Mouse (Mus musculus) MEL (cell line): ENCODE measurements around the gene Cdkl3. TPM values are rescaled to one million over a fixed set of nuclear protein-coding genes. Genes with fewer than 3 reads are reported as not detected.

Experiments used
- DNase-seq: peaks from one replicate; pipeline ENCODE4 v3.0.0; 2011; ENCODE audit warnings: low read depth, low spot score
- H3K27ac ChIP-seq: 2 replicates; pipeline ENCODE4 v1.5.1; 2012; ENCODE audit warnings: low read depth, mild to moderate bottlenecking, control low read depth, low read length, moderate library complexity; ENCODE audit not compliant: control insufficient read depth
- H3K27me3 ChIP-seq, 2 experiments: fragments of 150-350 bp in 1 of 2; sonication (generic) in 1 of 2; 2 replicates each; pipeline ENCODE4 v1.6.1; 2012; ENCODE audit warnings: low read length in 2 of 2, mild to moderate bottlenecking in 2 of 2, improper control_type of control experiment in 1 of 2, moderate library complexity in 1 of 2; ENCODE audit not compliant: insufficient read depth in 2 of 2, control insufficient read depth in 1 of 2
- H3K36me3 ChIP-seq, 2 experiments: 2 replicates each; pipeline ENCODE4 v1.6.1; 2012 to 2014; ENCODE audit warnings: low read length in 2 of 2, improper control_type of control experiment in 1 of 2, inconsistent platforms in 1 of 2, mild to moderate bottlenecking in 1 of 2; ENCODE audit not compliant: insufficient read depth in 2 of 2, control insufficient read depth in 1 of 2
- H3K4me1 ChIP-seq, 2 experiments: fragments of 150-350 bp in 1 of 2; sonication (generic) in 1 of 2; 2 replicates each; pipeline ENCODE4 v1.6.1; 2012; ENCODE audit warnings: low read length in 2 of 2, improper control_type of control experiment in 1 of 2, mild to moderate bottlenecking in 1 of 2; ENCODE audit not compliant: insufficient read depth in 2 of 2, control insufficient read depth in 1 of 2
- H3K4me3 ChIP-seq, 2 experiments: fragments of 150-350 bp in 1 of 2; sonication (generic) in 1 of 2; 2 replicates each; pipeline ENCODE4 v1.5.1; 2012; ENCODE audit warnings: low read depth in 2 of 2, low read length in 2 of 2, mild to moderate bottlenecking in 2 of 2, moderate library complexity in 2 of 2, control low read depth in 1 of 2, improper control_type of control experiment in 1 of 2; ENCODE audit not compliant: control insufficient read depth in 1 of 2, insufficient read depth in 1 of 2
- H3K79me2 ChIP-seq: 2 replicates; pipeline ENCODE4 v1.6.1; 2012; ENCODE audit warnings: mild to moderate bottlenecking, low read length, moderate library complexity; ENCODE audit not compliant: control insufficient read depth, poor library complexity, insufficient read depth
- H3K9ac ChIP-seq: 2 replicates; pipeline ENCODE4 v1.6.1; 2012; ENCODE audit warnings: low read depth, mild to moderate bottlenecking, control low read depth, low read length, moderate library complexity; ENCODE audit not compliant: control insufficient read depth, poor library complexity, severe bottlenecking
- H3K9me3 ChIP-seq: fragments of 150-350 bp; sonication (generic); replicated peaks from 2 replicates; pipeline ENCODE4 v1.6.1; 2012; ENCODE audit warnings: mild to moderate bottlenecking, low read length, improper control_type of control experiment, moderate library complexity; ENCODE audit not compliant: insufficient read depth
- BHLHE40 ChIP-seq: IDR thresholded peaks from 2 replicates; pipeline ENCODE4 v1.6.1; 2012; ENCODE audit warnings: low read depth, mild to moderate bottlenecking, inconsistent platforms, low read length, improper control_type of control experiment, borderline replicate concordance
- CHD2 ChIP-seq: IDR thresholded peaks from 2 replicates; pipeline ENCODE4 v1.6.1; 2011; ENCODE audit warnings: low read length, improper control_type of control experiment
- CTCF ChIP-seq, 3 experiments: IDR thresholded peaks in 2 of 3; conservative IDR thresholded peaks in 1 of 3; 2 replicates each; pipeline ENCODE4 v1.5.1; 2011 to 2012; ENCODE audit warnings: low read length in 3 of 3, low read depth in 2 of 3, mild to moderate bottlenecking in 2 of 3, improper control_type of control experiment in 1 of 3, inconsistent platforms in 1 of 3, mixed read lengths in 1 of 3, moderate library complexity in 1 of 3; ENCODE audit not compliant: control insufficient read depth in 1 of 3, insufficient read depth in 1 of 3, poor library complexity in 1 of 3, severe bottlenecking in 1 of 3
- E2F4 ChIP-seq: IDR thresholded peaks from 2 replicates; pipeline ENCODE4 v1.6.1; 2011; ENCODE audit warnings: low read depth, low read length, improper control_type of control experiment, borderline replicate concordance
- ELF1 ChIP-seq: IDR thresholded peaks from 2 replicates; pipeline ENCODE4 v1.6.1; 2014; ENCODE audit warnings: low read depth, mild to moderate bottlenecking, inconsistent platforms, low read length, improper control_type of control experiment, moderate library complexity
- EP300 ChIP-seq, 2 experiments: IDR thresholded peaks; 2 replicates each; pipeline ENCODE4 v1.6.1; 2011; ENCODE audit warnings: improper control_type of control experiment in 2 of 2, low read length in 2 of 2, low read depth in 1 of 2, mild to moderate bottlenecking in 1 of 2
- GATA1 ChIP-seq: IDR thresholded peaks from 2 replicates; pipeline ENCODE4 v1.6.1; 2011; ENCODE audit warnings: low read depth, low read length, improper control_type of control experiment
- JUND ChIP-seq: IDR thresholded peaks from 2 replicates; pipeline ENCODE4 v1.6.1; 2011; ENCODE audit warnings: low read depth, mild to moderate bottlenecking, improper control_type of control experiment, low read length
- KAT2A ChIP-seq: conservative IDR thresholded peaks from 2 replicates; pipeline ENCODE4 v1.6.1; 2012; ENCODE audit warnings: low read depth, low read length, improper control_type of control experiment, inconsistent platforms
- MAX ChIP-seq: IDR thresholded peaks from 2 replicates; pipeline ENCODE4 v1.6.1; 2011; ENCODE audit warnings: low read length, improper control_type of control experiment
- MAZ ChIP-seq: IDR thresholded peaks from 2 replicates; pipeline ENCODE4 v1.6.1; 2012; ENCODE audit warnings: low read depth, mild to moderate bottlenecking, inconsistent platforms, low read length, improper control_type of control experiment
- MXI1 ChIP-seq: IDR thresholded peaks from 2 replicates; pipeline ENCODE4 v1.6.1; 2011; ENCODE audit warnings: mild to moderate bottlenecking, low read depth, low read length, improper control_type of control experiment
- NELFE ChIP-seq: IDR thresholded peaks from 2 replicates; pipeline ENCODE4 v1.6.1; 2011; ENCODE audit warnings: low read depth, low read length, improper control_type of control experiment
- POLR2A ChIP-seq, 2 experiments: IDR thresholded peaks; 2 replicates each; pipeline ENCODE4 v1.6.1; 2011 to 2012; ENCODE audit warnings: low read length in 2 of 2, mild to moderate bottlenecking in 2 of 2, control low read depth in 1 of 2, improper control_type of control experiment in 1 of 2, low read depth in 1 of 2, moderate library complexity in 1 of 2; ENCODE audit not compliant: control insufficient read depth in 1 of 2, insufficient read depth in 1 of 2, poor library complexity in 1 of 2
- POLR2AphosphoS2 ChIP-seq: IDR thresholded peaks from 2 replicates; pipeline ENCODE4 v1.6.1; 2011; ENCODE audit warnings: low read length, improper control_type of control experiment
- POLR2AphosphoS5 ChIP-seq: IDR thresholded peaks from 2 replicates; pipeline ENCODE4 v1.6.1; 2012; ENCODE audit warnings: low read depth, borderline replicate concordance, mild to moderate bottlenecking, inconsistent platforms, low read length, moderate library complexity, mixed read lengths
- RAD21 ChIP-seq: IDR thresholded peaks from 2 replicates; pipeline ENCODE4 v1.6.1; 2011; ENCODE audit warnings: mild to moderate bottlenecking, low read depth, low read length, improper control_type of control experiment
- RCOR1 ChIP-seq: IDR thresholded peaks from 2 replicates; pipeline ENCODE4 v1.6.1; 2012; ENCODE audit warnings: low read depth, mild to moderate bottlenecking, inconsistent platforms, low read length, improper control_type of control experiment
- SMC3 ChIP-seq: IDR thresholded peaks from 2 replicates; pipeline ENCODE4 v1.6.1; 2011; ENCODE audit warnings: low read depth, low read length, improper control_type of control experiment
- TAL1 ChIP-seq: IDR thresholded peaks from 2 replicates; pipeline ENCODE4 v1.6.1; 2012; ENCODE audit warnings: mild to moderate bottlenecking, inconsistent platforms, low read length, moderate library complexity, mixed read lengths
- TBP ChIP-seq: IDR thresholded peaks from 2 replicates; pipeline ENCODE4 v1.8.0; 2011; ENCODE audit warnings: low read depth, low read length, improper control_type of control experiment
- TCF12 ChIP-seq: IDR thresholded peaks from 2 replicates; pipeline ENCODE4 v1.6.1; 2014; ENCODE audit warnings: low read depth, mild to moderate bottlenecking, inconsistent platforms, low read length, improper control_type of control experiment, moderate library complexity
- ZKSCAN1 ChIP-seq: IDR thresholded peaks from 2 replicates; pipeline ENCODE4 v1.6.1; 2012; ENCODE audit warnings: low read depth, mild to moderate bottlenecking, inconsistent platforms, low read length, improper control_type of control experiment, moderate library complexity
- ZMIZ1 ChIP-seq: IDR thresholded peaks from 2 replicates; pipeline ENCODE4 v1.6.1; 2012; ENCODE audit warnings: low read depth, mild to moderate bottlenecking, inconsistent platforms, low read length, improper control_type of control experiment, moderate library complexity
- ZNF384 ChIP-seq: IDR thresholded peaks from 2 replicates; pipeline ENCODE4 v1.6.1; 2012; ENCODE audit warnings: low read depth, mild to moderate bottlenecking, inconsistent platforms, low read length, improper control_type of control experiment
- polyA plus RNA-seq, 2 experiments: library from polyadenylated mRNA; stranded (reverse) in 1 of 2; unstranded in 1 of 2; fragments of >175 nt in 1 of 2; fragments of >200 nt in 1 of 2; gene quantifications; 2 replicates each; pipeline versions ENCODE4 v1.2.1 to v1.2.4; 2012; ENCODE audit warnings: low replicate concordance in 2 of 2, low read depth in 1 of 2; ENCODE audit not compliant: insufficient read length in 2 of 2, insufficient read depth in 1 of 2, missing spikeins in 1 of 2
- total RNA-seq: library from RNA; depleted of rRNA; stranded (reverse); fragments of 300-350 nt; gene quantifications from 2 replicates; pipeline ENCODE4 v1.2.3, GENCODE M21; 2012

The Cdkl3 gene
- total and polyA plus RNA-seq, 3 experiments = 3.7 to 4.9 TPM; not detected in 1

GRCm38 (mm10) chr11:52060315-52060714, 56.3 kb downstream of the Cdkl3 start:
- no peaks in the 10 kb centered on the region for H3K9me3 ChIP-seq
- DNase-seq = no peak
- TF ChIP-seq POLR2A (IDR thresholded peaks at IDR 0.05; ENCODE audit: control insufficient read depth in 1 of 2, insufficient read depth in 1 of 2, low read depth in 1 of 2, low read length in 2 of 2, poor library complexity in 1 of 2) (no peak), GATA1 (peak; percentile 71), TAL1 (no peak), TBP (no peak), POLR2AphosphoS5 (no peak)
- no peak overlapping the region for H3K4me3 ChIP-seq
- no peaks in the 10 kb centered on the region for H3K27me3 ChIP-seq
- no peak overlapping the region for H3K9ac ChIP-seq
- H3K79me2 ChIP-seq = no peaks in the 10 kb centered on the region
- peaks cover 2 to 5% of the 10 kb centered on the region in 2 experiments; a peak in 2 of 4 replicates for H3K4me1 ChIP-seq
- H3K27ac ChIP-seq = no peak overlapping the region
- H3K36me3 ChIP-seq = peaks cover 0 to 6% of the 10 kb centered on the region in 2 experiments; a peak in 2 of 4 replicates

- Histone ChIP-seq H3K4me3 (no peak overlapping the region), H3K36me3 (peaks cover 0 to 16% of the 10 kb centered on the region in 2 experiments; a peak in 2 of 4 replicates), H3K79me2 (no peaks in the 10 kb centered on the region), H3K4me1 (peaks cover 5 to 14% of the 10 kb centered on the region in 2 experiments; a peak in 3 of 4 replicates), H3K9me3 (no peaks in the 10 kb centered on the region), H3K9ac (no peak overlapping the region), H3K27ac (no peak overlapping the region), H3K27me3 (no peaks in the 10 kb centered on the region)
- TF ChIP-seq NELFE = no peak
- no peak for TF ChIP-seq GATA1
- no peak for TF ChIP-seq TAL1
- no peak for TF ChIP-seq POLR2A (IDR thresholded peaks at IDR 0.05; ENCODE audit: control insufficient read depth in 1 of 2, insufficient read depth in 1 of 2, low read depth in 1 of 2, low read length in 2 of 2, poor library complexity in 1 of 2)
- TF ChIP-seq EP300 (IDR thresholded peaks at IDR 0.05; ENCODE audit: low read depth in 1 of 2, low read length in 2 of 2) = no peak
- no peak for TF ChIP-seq ZNF384
- no peak for TF ChIP-seq E2F4
- no peak for DNase-seq
These were observed 58.4 kb downstream of the Cdkl3 start for GRCm38 (mm10) chr11:52062406-52062805.

- Histone ChIP-seq H3K27ac (no peak overlapping the region), H3K27me3 (no peaks in the 10 kb centered on the region), H3K9me3 (no peaks in the 10 kb centered on the region), H3K9ac (peak overlapping the region; percentile 1), H3K79me2 (no peaks in the 10 kb centered on the region), H3K36me3 (peaks cover 0 to 16% of the 10 kb centered on the region in 2 experiments; a peak in 2 of 4 replicates), H3K4me1 (peaks cover 5 to 14% of the 10 kb centered on the region in 2 experiments; a peak in 3 of 4 replicates), H3K4me3 (peak overlapping the region in 1 of 2 experiments; percentile 24; a peak in 2 of 4 replicates)
- peak; percentile 67 for DNase-seq
- no peak for TF ChIP-seq TBP
- peak; percentile 62; the same call in 1 of the 2 replicates for TF ChIP-seq MAX
- no peak for TF ChIP-seq ZMIZ1
- no peak for TF ChIP-seq POLR2A (IDR thresholded peaks at IDR 0.05; ENCODE audit: control insufficient read depth in 1 of 2, insufficient read depth in 1 of 2, low read depth in 1 of 2, low read length in 2 of 2, poor library complexity in 1 of 2)
- TF ChIP-seq TAL1 = no peak
- no peak; the same call in 1 of the 2 replicates for TF ChIP-seq MAZ
- TF ChIP-seq RAD21 = peak; percentile 76
- no peak for TF ChIP-seq RCOR1
- TF ChIP-seq EP300 (IDR thresholded peaks at IDR 0.05; ENCODE audit: low read depth in 1 of 2, low read length in 2 of 2) = no peak
- TF ChIP-seq CHD2 = no peak
- peak; percentile 64 for TF ChIP-seq MXI1
- no peak for TF ChIP-seq KAT2A
- TF ChIP-seq POLR2AphosphoS2 = no peak
- peak; percentile 84 for TF ChIP-seq SMC3
- no peak for TF ChIP-seq ELF1
- TF ChIP-seq CTCF (IDR thresholded peaks at IDR 0.05 in 2 of 3, conservative IDR thresholded peaks at IDR 0.05 in 1 of 3; ENCODE audit: control insufficient read depth in 1 of 3, insufficient read depth in 1 of 3, low read depth in 2 of 3, low read length in 3 of 3, poor library complexity in 1 of 3, severe bottlenecking in 1 of 3) = peak; percentile 33 to 81 (median 76)
- 0 out of 2 replicates have a peak, but pooled peaks have one; percentile 15 for TF ChIP-seq TCF12
- no peak for TF ChIP-seq JUND
- 0 out of 2 replicates have a peak, but pooled peaks have one; percentile 28 for TF ChIP-seq BHLHE40
- TF ChIP-seq ZKSCAN1 = no peak
These were observed 60.4 kb downstream of the Cdkl3 start for GRCm38 (mm10) chr11:52064398-52064797.
